Mouse (Mus musculus): ENCODE data around the gene Fgb.

DNA sequence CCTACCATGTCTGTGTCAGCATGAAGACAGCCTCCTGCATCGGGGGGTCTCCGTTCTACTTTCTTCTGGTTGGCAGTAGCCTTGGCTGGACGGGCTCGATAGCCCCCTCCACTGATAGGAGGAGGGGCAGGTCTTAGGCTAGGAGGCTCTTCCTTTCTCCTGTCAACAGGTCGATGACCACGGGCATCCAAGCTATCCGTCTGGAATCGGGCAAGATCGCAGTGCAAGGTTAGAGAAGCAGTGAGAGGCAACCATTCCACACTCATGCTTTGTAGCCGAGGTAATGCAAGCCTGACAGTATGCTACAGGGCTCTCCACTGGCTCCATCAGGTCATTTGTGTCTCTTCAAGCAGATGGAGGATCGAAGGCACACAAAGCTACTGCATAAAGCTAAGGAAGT, 3.0 kb downstream of the Fgb start:
- TF ChIP-seq SIN3A (IDR thresholded peaks at IDR 0.05; ENCODE audit: low read length) (no peak), CTCF (conservative IDR thresholded peaks at IDR 0.05 in 1 of 2, IDR thresholded peaks at IDR 0.05 in 1 of 2; ENCODE audit: low read depth in 2 of 2, low read length in 2 of 2) (no peak), E2F4 (IDR thresholded peaks at IDR 0.05; ENCODE audit: insufficient replicate concordance, low read depth, low read length) (no peak)
